Mouse (Mus musculus): ENCODE data around the gene Bbx. TPM values are rescaled to one million over a fixed set of nuclear protein-coding genes. Genes with fewer than 3 reads are reported as not detected.

Bbx gene
- total RNA-seq, 2 experiments from 2014 or later: 18.6 to 22.9 TPM

DNA sequence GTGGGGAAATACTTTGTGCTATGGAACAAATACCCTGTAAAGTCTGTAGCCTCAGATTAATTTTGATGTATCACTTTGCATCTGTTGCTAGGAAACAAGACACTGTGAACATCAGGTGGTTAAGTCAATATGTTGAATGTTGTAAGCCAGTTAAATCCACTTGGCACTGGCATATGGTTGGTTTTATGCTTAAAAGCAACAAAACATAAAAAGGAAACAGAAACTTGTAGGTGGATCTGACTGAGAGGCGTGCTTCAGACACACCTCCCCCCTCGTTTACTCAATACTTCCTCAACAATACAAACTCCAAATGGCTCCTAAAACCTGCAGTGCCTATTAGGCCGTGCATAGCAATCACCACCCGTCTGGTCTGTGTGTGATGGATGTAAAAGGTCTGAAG is 236.1 kb downstream of the Bbx start:
- no peak for DNase-seq (ENCODE audit: low spot score in 2 of 2)

DNA sequence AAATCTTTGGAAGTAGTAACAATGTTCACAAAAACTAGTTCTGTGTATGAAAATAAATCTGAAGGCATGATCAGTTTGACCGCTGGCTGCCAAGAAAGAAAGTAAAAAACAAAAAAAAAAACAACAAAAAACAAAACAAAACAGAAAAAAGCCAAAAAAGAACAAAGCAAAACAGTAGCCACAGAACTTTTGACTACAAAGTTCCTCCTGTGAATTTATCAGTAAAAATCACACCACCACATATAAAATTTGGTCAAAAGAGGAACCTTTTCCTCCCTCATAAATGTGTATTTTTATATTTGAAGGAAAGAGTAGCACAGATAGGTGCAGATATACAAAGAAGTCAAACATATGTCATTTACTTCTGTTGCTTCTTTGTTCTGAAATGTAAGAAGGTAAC is 239.6 kb downstream of the Bbx start:
- no peak for DNase-seq (ENCODE audit: low spot score in 2 of 2)
- intact Hi-C loops (cut with DNase I): no loop called here

More for the DNA sequence above, 236.1 kb downstream of the Bbx start:
- intact Hi-C loops (cut with DNase I): no loop called here

- intact Hi-C loops (cut with DNase I): no loop called here
These were observed 243.1 kb downstream of the Bbx start for GRCm38 (mm10) chr16:50189108-50189507.

GRCm38 (mm10) chr16:50186604-50187003 is 245.6 kb downstream of the Bbx start:
- intact Hi-C loops (cut with DNase I): no loop called here
- DNase-seq (ENCODE audit: low spot score in 2 of 2): no peak

More at GRCm38 (mm10) chr16:50189108-50189507, 243.1 kb downstream of the Bbx start:
- DNase-seq (ENCODE audit: low spot score in 2 of 2): no peak

DNA sequence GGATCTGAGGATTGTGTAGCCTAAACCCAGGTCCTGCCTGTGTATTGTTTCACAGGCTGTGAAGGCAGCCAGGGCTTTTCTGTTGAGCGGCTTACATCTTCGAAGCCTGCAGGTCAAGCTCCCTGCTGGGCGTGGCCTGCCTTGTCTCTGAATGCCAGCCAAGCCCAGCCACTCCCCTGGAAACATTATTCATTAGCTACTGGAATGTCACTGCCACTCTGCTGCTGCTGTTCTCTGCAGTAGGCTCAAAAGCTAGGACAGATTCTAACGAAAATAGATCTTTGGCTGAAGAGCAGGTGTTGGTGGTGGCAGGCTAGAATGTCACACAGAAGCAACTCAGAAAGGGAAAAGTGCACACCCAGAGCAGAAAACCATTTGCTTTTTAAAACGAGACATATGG is 247.1 kb downstream of the Bbx start:
- intact Hi-C loops (cut with DNase I): no loop called here
- peak in 1 of 2 experiments; percentile 12 for DNase-seq (ENCODE audit: low spot score in 2 of 2)

GRCm38 (mm10) chr16:50182988-50183387 is 249.2 kb downstream of the Bbx start:
- intact Hi-C loops (cut with DNase I): no loop called here
- DNase-seq (ENCODE audit: low spot score in 2 of 2): no peak

- intact Hi-C loops (cut with DNase I): no loop called here
- DNase-seq (ENCODE audit: low spot score in 2 of 2): no peak
These were observed 249.6 kb downstream of the Bbx start for GRCm38 (mm10) chr16:50182561-50182960.

GRCm38 (mm10) chr16:50172760-50173159 is 259.4 kb downstream of the Bbx start:
- intact Hi-C loops (cut with DNase I): no loop called here

DNA sequence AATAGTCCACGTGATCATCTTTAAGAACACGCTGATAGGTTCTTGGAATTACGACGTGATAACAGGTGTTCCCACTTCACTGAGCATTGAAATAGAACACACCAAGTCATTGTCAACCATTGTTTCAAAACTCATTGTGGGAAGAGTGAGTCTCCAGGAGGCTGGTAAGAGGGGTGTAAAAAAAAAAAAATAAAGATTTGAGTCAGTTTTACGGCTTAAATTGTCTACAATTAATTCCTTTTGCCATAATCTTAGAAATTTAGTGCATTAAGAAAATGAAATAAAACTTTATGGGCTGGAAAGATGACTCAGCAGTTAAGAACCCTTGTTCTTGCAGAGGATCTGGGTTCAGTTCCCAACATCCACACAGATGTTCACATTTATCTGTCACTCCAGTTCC is 261.4 kb downstream of the Bbx start:
- DNase-seq (ENCODE audit: low spot score in 2 of 2): no peak
- intact Hi-C loops (cut with DNase I): no loop called here

More at GRCm38 (mm10) chr16:50172760-50173159, 259.4 kb downstream of the Bbx start:
- DNase-seq (ENCODE audit: low spot score in 2 of 2): no peak

DNA sequence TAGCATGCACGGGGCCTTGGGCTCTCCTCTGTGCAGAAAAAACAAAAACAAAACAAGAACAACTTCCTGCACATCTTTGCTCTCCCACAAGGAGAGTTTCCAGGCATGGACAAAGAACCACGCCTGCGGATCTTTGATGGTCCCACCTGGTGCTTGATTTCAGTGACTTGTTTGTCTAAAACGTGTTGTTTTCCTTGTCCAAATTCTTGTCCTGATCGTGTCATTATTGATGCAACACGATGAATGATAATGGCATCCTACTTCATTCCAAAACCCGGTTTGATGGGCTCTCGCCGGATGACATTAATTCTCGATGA is 264.2 kb downstream of the Bbx start:
- DNase-seq (ENCODE audit: low spot score in 2 of 2): no peak
- intact Hi-C loops (cut with DNase I): no loop called here

GRCm38 (mm10) chr16:50167231-50167982 is 264.8 kb downstream of the Bbx start:
- no peak for DNase-seq (ENCODE audit: low spot score in 2 of 2)
- intact Hi-C loops (cut with DNase I): no loop called here

DNA sequence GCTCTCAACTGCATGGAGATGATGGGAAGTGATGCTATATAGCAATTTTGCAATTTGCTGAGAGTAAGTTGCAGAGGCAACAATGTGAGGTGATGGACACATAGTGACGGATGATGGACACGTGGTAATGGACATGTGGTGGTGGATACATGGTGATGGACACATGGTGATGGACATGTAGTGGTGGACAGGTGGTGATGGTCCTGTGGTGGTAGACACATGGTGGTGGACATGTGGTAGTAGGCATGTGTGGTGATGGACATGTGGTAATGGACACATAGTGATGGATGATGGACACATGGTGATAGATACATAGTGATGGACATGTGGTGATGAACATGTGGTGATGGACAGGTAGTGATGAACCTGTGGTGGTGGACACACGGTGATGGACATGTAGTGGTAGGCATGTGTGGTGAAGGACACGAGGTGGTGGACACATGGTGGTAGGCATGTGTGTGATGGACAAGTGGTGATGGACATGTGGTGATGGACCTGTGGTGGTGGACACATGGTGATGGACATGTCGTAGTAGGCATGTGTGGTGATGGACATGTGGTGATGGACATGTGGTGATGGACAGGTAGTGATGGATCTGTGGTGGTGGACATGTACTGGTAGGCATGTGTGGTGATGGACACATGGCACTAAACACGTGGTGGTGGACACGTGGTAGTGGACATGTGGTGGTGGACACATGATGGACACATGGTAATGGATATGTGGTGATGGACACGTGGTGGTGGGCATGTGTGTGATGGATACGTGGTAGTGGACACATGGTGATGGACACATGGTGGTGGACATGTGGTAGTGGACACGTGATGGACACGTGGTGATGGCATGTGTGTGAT is 271.5 kb downstream of the Bbx start:
- intact Hi-C loops (cut with DNase I): no loop called here
- no peak for DNase-seq (ENCODE audit: low spot score in 2 of 2)

DNA sequence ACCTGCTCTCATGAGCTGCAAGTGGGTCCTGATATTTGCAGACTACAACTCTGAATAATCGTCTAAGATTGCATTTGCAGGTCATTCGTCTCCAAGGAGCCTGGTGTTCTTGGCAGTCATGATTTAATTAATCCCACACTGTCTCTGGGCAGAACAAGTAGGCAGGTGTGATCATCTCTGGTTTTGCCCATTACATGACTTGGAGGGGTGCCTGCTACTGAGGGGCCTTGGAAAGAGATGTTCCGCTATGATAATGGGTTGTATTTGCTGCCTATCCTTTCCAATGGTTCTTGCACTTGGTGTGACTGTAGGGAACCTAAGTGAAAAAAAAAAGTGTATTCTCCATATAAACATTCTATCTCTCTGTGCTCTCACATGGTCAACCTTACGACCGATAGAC is 273.6 kb downstream of the Bbx start:
- intact Hi-C loops (cut with DNase I): no loop called here
- no peak for DNase-seq (ENCODE audit: low spot score in 2 of 2)

DNA sequence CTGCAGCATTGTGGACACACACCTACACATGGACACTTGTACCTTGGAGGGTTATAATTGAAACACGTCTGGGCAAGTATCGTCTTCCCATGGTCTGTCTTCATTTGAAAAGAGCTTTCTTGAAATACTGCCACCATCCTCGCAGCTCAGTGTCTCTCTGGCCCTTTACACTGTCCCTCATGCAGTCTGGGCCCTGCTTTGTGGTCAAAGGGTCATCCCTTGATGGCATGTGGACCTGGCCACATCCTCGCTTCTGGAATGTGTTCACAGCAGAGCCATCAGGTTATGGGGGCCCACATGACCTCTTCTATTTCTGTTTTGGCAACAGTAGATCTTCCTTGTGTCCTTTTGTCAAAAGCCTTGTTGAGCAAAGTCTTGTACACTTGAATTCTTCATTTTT is 282.6 kb downstream of the Bbx start:
- intact Hi-C loops (cut with DNase I): no loop called here
- DNase-seq (ENCODE audit: low spot score in 2 of 2): no peak

DNA sequence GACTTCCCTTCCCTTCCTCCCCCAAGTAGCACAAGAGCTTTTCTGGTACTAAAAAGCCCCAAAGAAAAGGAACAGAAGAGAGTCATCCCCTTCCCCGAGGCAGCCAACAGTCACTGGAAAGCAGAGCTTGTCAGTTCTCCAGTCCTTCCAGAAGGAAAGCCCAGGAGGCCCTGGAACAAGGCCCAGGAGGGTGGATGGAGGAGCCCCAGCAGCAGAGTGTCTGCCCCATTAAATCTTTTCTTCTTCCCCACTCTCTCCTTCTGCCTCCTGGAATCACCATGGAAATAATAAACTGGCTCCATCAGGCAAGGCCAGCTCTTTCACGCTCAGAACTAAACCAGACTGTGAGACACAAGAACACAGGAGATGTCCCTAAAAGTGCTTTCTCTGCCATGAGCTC is 284.3 kb downstream of the Bbx start:
- DNase-seq (ENCODE audit: low spot score in 2 of 2): no peak
- intact Hi-C loops (cut with DNase I): no loop called here

Other genes starting within 250 kb of the Bbx start
- gene Ccdc54, start 158.8 kb upstream of the Bbx start, total RNA-seq (2021): not detected

Data from left cerebral cortex, postnatal 36 days (tissue).